9 mouse cellular contexts compared by ENCODE assay signal in genomic region chr5:135078482-135078810, GRCm38 (mm10). TPM values are rescaled to one million over a fixed set of nuclear protein-coding genes. Genes with fewer than 3 reads are reported as not detected.
DNase-seq lines count a peak whose midpoint lies in the region; ATAC-seq and TF ChIP-seq lines count a peak whose summit lies in the region.
"Had no signal": no experiment of that assay in that cellular context is flagged by ENCODE, and none has a peak within 500 bp of the region (broad histone marks: within the 10 kb centered on the region; RNA-seq: fewer than 3 reads in every experiment).

No protein-coding gene starts in this region.

- no peaks in the 10 kb centered on the region for H3K4me1 ChIP-seq in heart, adult 2 months (ENCODE audit: control insufficient read depth, insufficient read depth, low read length)
- H3K4me1 ChIP-seq in thymus, adult 2 months (replicated peaks; ENCODE audit: control insufficient read depth, insufficient read depth, low read length), result peaks cover 8% of the 10 kb centered on the region
- peaks cover 11% of the 10 kb centered on the region; the same call in 1 of the 2 replicates for H3K4me1 ChIP-seq in liver, embryonic 11.5 days (replicated peaks; ENCODE audit: control insufficient read depth, insufficient read depth, low read length)

- peak overlapping the region; percentile 68 for H3K4me3 ChIP-seq in heart, adult 2 months
- H3K4me3 ChIP-seq in thymus, adult 2 months (ENCODE audit: control insufficient read depth, insufficient read depth, low read length), result peak overlapping the region; percentile 15; the same call in 1 of the 2 replicates
- peak overlapping the region; percentile 63 for H3K4me3 ChIP-seq in liver, embryonic 11.5 days (ENCODE audit: low read depth, low read length)

- H3K9me3 ChIP-seq in liver, embryonic 11.5 days (ENCODE audit: control insufficient read depth, low read length), result no peaks in the 10 kb centered on the region

- TF ChIP-seq CTCF in heart, adult 2 months (IDR thresholded peaks at IDR 0.05), result no peak
- TF ChIP-seq CTCF in thymus, adult 2 months (IDR thresholded peaks at IDR 0.05; ENCODE audit: borderline replicate concordance, control insufficient read depth, extremely low read depth, insufficient read depth, low read length, poor library complexity), result no peak

- no peak for TF ChIP-seq EP300 in heart, adult 2 months (IDR thresholded peaks at IDR 0.05; ENCODE audit: insufficient read depth, low read depth, low read length)

- H3K9ac ChIP-seq in heart, adult 2 months (ENCODE audit: low read depth, low read length), result no peak overlapping the region
- peak overlapping the region; percentile 7; the same call in 1 of the 2 replicates for H3K9ac ChIP-seq in liver, embryonic 11.5 days (ENCODE audit: low read depth, low read length)

- no peak overlapping the region for H3K27ac ChIP-seq in heart, adult 2 months
- H3K27ac ChIP-seq in thymus, adult 2 months (ENCODE audit: control insufficient read depth, insufficient read depth, low read length), result no peak overlapping the region
- H3K27ac ChIP-seq in liver, embryonic 11.5 days (ENCODE audit: low read depth, low read length), result no peak overlapping the region

- no peaks in the 10 kb centered on the region for H3K79me2 ChIP-seq in heart, adult 2 months (replicated peaks; ENCODE audit: control insufficient read depth, insufficient read depth, low read length)

- no peaks in the 10 kb centered on the region for H3K36me3 ChIP-seq in heart, adult 2 months (ENCODE audit: control insufficient read depth, insufficient read depth, low read length)
- H3K36me3 ChIP-seq in thymus, adult 2 months (ENCODE audit: control insufficient read depth, insufficient read depth, low read length), result no peaks in the 10 kb centered on the region
- no peaks in the 10 kb centered on the region for H3K36me3 ChIP-seq in liver, embryonic 11.5 days (ENCODE audit: control insufficient read depth, insufficient read depth, low read length)

- intact Hi-C loops in heart, adult 2 months (cut with DNase I), result loop anchor here (1.0 kb wide), 1 partner anchor 113 kb away; no protein-coding TSS in a partner anchor

- peak; percentile 37 for ATAC-seq in liver, embryonic 11.5 days (replicated peaks; ENCODE audit: low FRiP score)

- no peaks in the 10 kb centered on the region for H3K27me3 ChIP-seq in heart, adult 2 months (ENCODE audit: control insufficient read depth, insufficient read depth, low read length)
- no peaks in the 10 kb centered on the region; the same call in 1 of the 2 replicates for H3K27me3 ChIP-seq in thymus, adult 2 months (ENCODE audit: control insufficient read depth, insufficient read depth, low read length)
- H3K27me3 ChIP-seq in liver, embryonic 11.5 days (replicated peaks; ENCODE audit: control insufficient read depth, insufficient read depth, low read length), result peaks cover 7% of the 10 kb centered on the region

- no peak for DNase-seq in heart, adult 2 months
- no peak for DNase-seq in heart, adult 18-20 months
- no peak for DNase-seq in thymus, adult 2 months
- DNase-seq in thymus, postnatal 0 days (ENCODE audit: low spot score), result no peak
- no peak for DNase-seq in liver, embryonic 11.5 days (ENCODE audit: low spot score)
- no peak for DNase-seq in adrenal gland, adult 2 months
- no peak for DNase-seq in adrenal gland, postnatal 4 days (ENCODE audit: low spot score in 2 of 2)
- no peak for DNase-seq in urinary bladder, postnatal 4 days (ENCODE audit: low spot score in 2 of 2)

- no peak for TF ChIP-seq POLR2A in heart, adult 2 months (IDR thresholded peaks at IDR 0.05; ENCODE audit: insufficient read depth, low read depth, low read length)
- no peak for TF ChIP-seq POLR2A in thymus, adult 2 months (IDR thresholded peaks at IDR 0.05; ENCODE audit: control insufficient read depth, extremely low read depth, insufficient read depth, low read length, poor library complexity)

- 2% methylated on average over 11 of the region's 11 CpGs for WGBS in heart, adult 2 months
- WGBS in thymus, adult 2 months, result 5% methylated on average over 11 of the region's 11 CpGs
- 2% methylated on average over 11 of the region's 11 CpGs for WGBS in liver, embryonic 11.5 days

- peak overlapping the region; percentile 86 for H3K4me2 ChIP-seq in liver, embryonic 11.5 days

RNA-seq across cellular contexts. Expression of gene Vps37d, which starts 0.4 kb away (rescaled TPM):
- total RNA-seq in heart, adult 2 months (2021), result under 1 TPM; 0.52 to 0.57 TPM
- 0.61 and 0.72 TPM in 2 replicates for polyA plus RNA-seq in heart, adult 2 months (2012; rRNA removed)
- under 1 TPM; 0.17 to 0.36 TPM for total RNA-seq in heart, adult 18-20 months (2021)
- 1.8 and 2.3 TPM in 2 replicates for polyA plus RNA-seq in thymus, adult 2 months (2012; rRNA removed)
- polyA plus RNA-seq in thymus, postnatal 0 days (2015; fragmentation: Nextera tagmentation; extraction: Ambion mirVana), result 1.6 and 1.7 TPM in 2 replicates
- 2.6 and 3.0 TPM in 2 replicates for polyA plus RNA-seq in liver, embryonic 11.5 days (2014; fragmentation: Nextera tagmentation; extraction: Ambion mirVana)
- 1 to 10 TPM; 1.4 to 4.5 TPM for total RNA-seq in adrenal gland, adult 2 months (2021)
- 7.4 and 9.7 TPM in 2 replicates for polyA plus RNA-seq in adrenal gland, adult 2 months (2012; rRNA removed)
- total RNA-seq in adrenal gland, postnatal 4 days (2021), result 10 to 100 TPM; 10.1 to 12.3 TPM

RNA-seq across cellular contexts. Expression of gene Mlxipl, which starts 11.2 kb away (rescaled TPM):
- total RNA-seq in heart, adult 2 months (2021), result 10 to 100 TPM; 24.2 to 25.9 TPM
- polyA plus RNA-seq in heart, adult 2 months (2012; rRNA removed), result 47.1 and 49.0 TPM in 2 replicates
- total RNA-seq in heart, adult 18-20 months (2021), result 10 to 100 TPM; 14.1 to 26.6 TPM
- polyA plus RNA-seq in thymus, adult 2 months (2012; rRNA removed), result 22.5 and 31.5 TPM in 2 replicates
- 0.38 and 0.39 TPM in 2 replicates for polyA plus RNA-seq in thymus, postnatal 0 days (2015; fragmentation: Nextera tagmentation; extraction: Ambion mirVana)
- polyA plus RNA-seq in liver, embryonic 11.5 days (2014; fragmentation: Nextera tagmentation; extraction: Ambion mirVana), result 18.5 and 18.7 TPM in 2 replicates
- 10 to 100 TPM; 49.2 to 91.7 TPM for total RNA-seq in adrenal gland, adult 2 months (2021)
- 127 and 165 TPM in 2 replicates for polyA plus RNA-seq in adrenal gland, adult 2 months (2012; rRNA removed)
- total RNA-seq in adrenal gland, postnatal 4 days (2021), result 10 to 100 TPM; 37.8 to 38.7 TPM
- polyA plus RNA-seq: C2C12 had no signal

RNA-seq across cellular contexts. Expression of gene Bud23, which starts 13.7 kb away (rescaled TPM):
- total RNA-seq in heart, adult 2 months (2021), result 10 to 100 TPM; 20.5 to 21.1 TPM
- polyA plus RNA-seq in heart, adult 2 months (2012; rRNA removed), result 26.2 and 29.8 TPM in 2 replicates
- 10 to 100 TPM; 22.5 to 25.0 TPM for total RNA-seq in heart, adult 18-20 months (2021)
- 116 and 125 TPM in 2 replicates for polyA plus RNA-seq in thymus, adult 2 months (2012; rRNA removed)
- 103 and 119 TPM in 2 replicates for polyA plus RNA-seq in thymus, postnatal 0 days (2015; fragmentation: Nextera tagmentation; extraction: Ambion mirVana)
- polyA plus RNA-seq in liver, embryonic 11.5 days (2014; fragmentation: Nextera tagmentation; extraction: Ambion mirVana), result 157 and 158 TPM in 2 replicates
- total RNA-seq in adrenal gland, adult 2 months (2021), result 10 to 100 TPM; 46.3 to 62.4 TPM
- polyA plus RNA-seq in adrenal gland, adult 2 months (2012; rRNA removed), result 62.8 and 65.6 TPM in 2 replicates
- 10 to 100 TPM; 49.7 to 50.1 TPM for total RNA-seq in adrenal gland, postnatal 4 days (2021)

RNA-seq across cellular contexts. Expression of gene Dnajc30, which starts 14.4 kb away (rescaled TPM):
- 10 to 100 TPM; 38.4 to 46.1 TPM for total RNA-seq in heart, adult 2 months (2021)
- 34.7 and 35.7 TPM in 2 replicates for polyA plus RNA-seq in heart, adult 2 months (2012; rRNA removed)
- 10 to 100 TPM; 38.4 to 44.3 TPM for total RNA-seq in heart, adult 18-20 months (2021)
- 26.8 and 35.1 TPM in 2 replicates for polyA plus RNA-seq in thymus, adult 2 months (2012; rRNA removed)
- 28.7 and 28.8 TPM in 2 replicates for polyA plus RNA-seq in thymus, postnatal 0 days (2015; fragmentation: Nextera tagmentation; extraction: Ambion mirVana)
- 25.1 and 27.2 TPM in 2 replicates for polyA plus RNA-seq in liver, embryonic 11.5 days (2014; fragmentation: Nextera tagmentation; extraction: Ambion mirVana)
- 10 to 100 TPM; 30.7 to 43.3 TPM for total RNA-seq in adrenal gland, adult 2 months (2021)
- 85.4 and 105 TPM in 2 replicates for polyA plus RNA-seq in adrenal gland, adult 2 months (2012; rRNA removed)
- 10 to 100 TPM; 27.9 to 28.8 TPM for total RNA-seq in adrenal gland, postnatal 4 days (2021)

RNA-seq across cellular contexts. Expression of gene Stx1a, which starts 55.2 kb away (rescaled TPM):
- 1 to 10 TPM; 1.4 to 1.5 TPM for total RNA-seq in heart, adult 2 months (2021)
- polyA plus RNA-seq in heart, adult 2 months (2012; rRNA removed), result 4.7 and 5.1 TPM in 2 replicates
- 1 to 10 TPM; 1.0 to 1.5 TPM for total RNA-seq in heart, adult 18-20 months (2021)
- polyA plus RNA-seq in thymus, adult 2 months (2012; rRNA removed), result 20.3 and 23.7 TPM in 2 replicates
- polyA plus RNA-seq in thymus, postnatal 0 days (2015; fragmentation: Nextera tagmentation; extraction: Ambion mirVana), result 3.2 and 3.3 TPM in 2 replicates
- polyA plus RNA-seq in liver, embryonic 11.5 days (2014; fragmentation: Nextera tagmentation; extraction: Ambion mirVana), result 6.2 and 6.4 TPM in 2 replicates
- total RNA-seq in adrenal gland, adult 2 months (2021), result 1 to 10 TPM; 5.9 to 7.5 TPM
- polyA plus RNA-seq in adrenal gland, adult 2 months (2012; rRNA removed), result 23.2 and 31.8 TPM in 2 replicates
- 10 to 100 TPM; 17.5 to 20.3 TPM for total RNA-seq in adrenal gland, postnatal 4 days (2021)

Comparison
In these comparisons a context has a peak if more than half of its experiments do, and no peak if none do; other contexts are left out.
1. RNA of gene Mlxipl, which starts 11.2 kb away (polyA plus RNA-seq): 127 to 165 TPM in adrenal gland, adult 2 months, 47.1 to 49.0 TPM in heart, adult 2 months, 22.5 to 31.5 TPM in thymus, adult 2 months and 18.5 to 18.7 TPM in liver, embryonic 11.5 days; 0.38 to 0.39 TPM in thymus, postnatal 0 days; every median in the first group is over 10 times any median in the second.
2. H3K4me3 ChIP-seq: peak in every context shown above with its lines; median percentile 68 in heart, adult 2 months; 63 in liver, embryonic 11.5 days; 15 in thymus, adult 2 months.